In genomic region chr2:103086432-103086831, GRCm38 (mm10) we compare ENCODE assay signal across 9 mouse cellular contexts. TPM values are rescaled to one million over a fixed set of nuclear protein-coding genes. Genes with fewer than 3 reads are reported as not detected.
DNase-seq lines count a peak whose midpoint lies in the region; ATAC-seq and TF ChIP-seq lines count a peak whose summit lies in the region.
"Had no signal": no experiment of that assay in that cellular context is flagged by ENCODE, and none has a peak within 500 bp of the region (broad histone marks: within the 10 kb centered on the region; RNA-seq: fewer than 3 reads in every experiment).

No protein-coding gene starts in this region.

- 3% methylated on average over 1 of the region's 1 CpGs for WGBS in kidney, adult 2 months
- WGBS in midbrain, embryonic 15.5 days = 5% methylated on average over 1 of the region's 1 CpGs

- H3K9me3 ChIP-seq in midbrain, embryonic 15.5 days = no peaks in the 10 kb centered on the region
- H3K9me3 ChIP-seq: neural tube, embryonic 13.5 days had no signal

- TF ChIP-seq CTCF in kidney, adult 2 months (conservative IDR thresholded peaks at IDR 0.05; ENCODE audit: insufficient read depth, insufficient read length, low read depth, low read length) = no peak

- no peaks in the 10 kb centered on the region for H3K4me1 ChIP-seq in kidney, adult 2 months (ENCODE audit: control insufficient read depth, insufficient read depth, low read length)
- H3K4me1 ChIP-seq in midbrain, embryonic 15.5 days = no peaks in the 10 kb centered on the region
- H3K4me1 ChIP-seq: neural tube, embryonic 13.5 days had no signal

- no peak overlapping the region for H3K4me2 ChIP-seq in midbrain, embryonic 15.5 days
- H3K4me2 ChIP-seq: neural tube, embryonic 13.5 days had no signal

- H3K27ac ChIP-seq in kidney, adult 2 months (ENCODE audit: insufficient read depth, low read depth, low read length) = no peak overlapping the region
- no peak overlapping the region for H3K27ac ChIP-seq in midbrain, embryonic 15.5 days
- H3K27ac ChIP-seq: neural tube, embryonic 13.5 days had no signal

- no peak overlapping the region for H3K9ac ChIP-seq in midbrain, embryonic 15.5 days
- H3K9ac ChIP-seq: neural tube, embryonic 13.5 days had no signal

- H3K4me3 ChIP-seq in kidney, adult 2 months (ENCODE audit: insufficient read depth, low read depth, low read length) = no peak overlapping the region
- no peak overlapping the region for H3K4me3 ChIP-seq in midbrain, embryonic 15.5 days
- H3K4me3 ChIP-seq: neural tube, embryonic 13.5 days had no signal

- no peak for TF ChIP-seq POLR2A in kidney, adult 2 months (IDR thresholded peaks at IDR 0.05; ENCODE audit: low read depth, low read length)

- H3K36me3 ChIP-seq in kidney, adult 2 months (ENCODE audit: control insufficient read depth, insufficient read depth, low read length) = peaks cover 2% of the 10 kb centered on the region; the same call in 1 of the 2 replicates
- no peaks in the 10 kb centered on the region for H3K36me3 ChIP-seq in midbrain, embryonic 15.5 days (replicated peaks)

- DNase-seq in kidney, adult 2 months = peak; percentile 47
- DNase-seq in kidney, adult 8-10 months = no peak
- peak; percentile 79 for DNase-seq in 3T3-L1 (ENCODE audit: low read depth, low spot score)
- DNase-seq in CD4-positive helper T cell, adult 2 months (ENCODE audit: low read depth, low spot score) = peak; percentile 47
- peak; percentile 60 for DNase-seq in embryo, embryonic 10 days (ENCODE audit: low spot score)
- no peak for DNase-seq in urinary bladder, postnatal 36 days (ENCODE audit: low spot score in 2 of 2)
- no peak for DNase-seq in natural killer cell, adult 2 months (ENCODE audit: low spot score in 2 of 2)

- 0 out of 2 replicates have a peak, but pooled peaks have one; percentile 13 for ATAC-seq in midbrain, embryonic 15.5 days (replicated peaks)

- no peaks in the 10 kb centered on the region for H3K27me3 ChIP-seq in kidney, adult 2 months (replicated peaks; ENCODE audit: control insufficient read depth, insufficient read depth, low read length)
- no peaks in the 10 kb centered on the region for H3K27me3 ChIP-seq in midbrain, embryonic 15.5 days (replicated peaks)
- H3K27me3 ChIP-seq: neural tube, embryonic 13.5 days had no signal

RNA-seq across cellular contexts. Expression of gene Apip, which starts 13.0 kb away (rescaled TPM):
- polyA plus RNA-seq in kidney, adult 2 months (2012; rRNA removed) = 18.7 and 24.4 TPM in 2 replicates
- polyA plus RNA-seq in midbrain, embryonic 15.5 days (2015; fragmentation: Nextera tagmentation; extraction: Ambion mirVana) = 46.2 and 47.7 TPM in 2 replicates

RNA-seq across cellular contexts. Expression of gene Pdhx, which starts 13.1 kb away (rescaled TPM):
- polyA plus RNA-seq in kidney, adult 2 months (2012; rRNA removed) = 27.9 and 37.2 TPM in 2 replicates
- 63.8 and 66.2 TPM in 2 replicates for polyA plus RNA-seq in midbrain, embryonic 15.5 days (2015; fragmentation: Nextera tagmentation; extraction: Ambion mirVana)

Comparison
In these comparisons a context has a peak if more than half of its experiments do, and no peak if none do; other contexts are left out.
1. DNase-seq: peak in kidney, adult 2 months (single experiment), 3T3-L1 (single experiment), CD4-positive helper T cell, adult 2 months (single experiment) and embryo, embryonic 10 days (single experiment); none in kidney, adult 8-10 months (0 of 2), urinary bladder, postnatal 36 days (0 of 2) and natural killer cell, adult 2 months (0 of 2).